Mouse (Mus musculus): ENCODE data around the gene Man1c1.

Gene Man1c1

GRCm38 (mm10) chr4:134600777-134601176, 103.3 kb downstream of the Man1c1 start:
- no peak for DNase-seq

GRCm38 (mm10) chr4:134600060-134600459, 104.0 kb downstream of the Man1c1 start:
- DNase-seq, result no peak

- peak; percentile 82 for DNase-seq
Observed at GRCm38 (mm10) chr4:134596816-134597692, 107.0 kb downstream of the Man1c1 start.

GRCm38 (mm10) chr4:134594731-134595439, 109.2 kb downstream of the Man1c1 start:
- no peak for DNase-seq

- DNase-seq, result no peak
Observed at GRCm38 (mm10) chr4:134592442-134592841, 111.6 kb downstream of the Man1c1 start.

GRCm38 (mm10) chr4:134591506-134592061, 112.5 kb downstream of the Man1c1 start:
- DNase-seq, result peak; percentile 98

GRCm38 (mm10) chr4:134590227-134590926, 113.7 kb downstream of the Man1c1 start:
- DNase-seq, result peak; percentile 69

- no peak for DNase-seq
Observed at GRCm38 (mm10) chr4:134589786-134590185, 114.3 kb downstream of the Man1c1 start.

GRCm38 (mm10) chr4:134588951-134589350, 115.1 kb downstream of the Man1c1 start:
- DNase-seq, result no peak

GRCm38 (mm10) chr4:134588287-134588686, 115.8 kb downstream of the Man1c1 start:
- no peak for DNase-seq

GRCm38 (mm10) chr4:134587636-134588197, 116.4 kb downstream of the Man1c1 start:
- DNase-seq, result no peak

- no peak for DNase-seq
Observed at GRCm38 (mm10) chr4:134586631-134587030, 117.5 kb downstream of the Man1c1 start.

GRCm38 (mm10) chr4:134586126-134586525, 118.0 kb downstream of the Man1c1 start:
- DNase-seq, result no peak

GRCm38 (mm10) chr4:134583513-134583912, 120.6 kb downstream of the Man1c1 start:
- no peak for DNase-seq

- DNase-seq, result no peak
Observed at GRCm38 (mm10) chr4:134581365-134581764, 122.7 kb downstream of the Man1c1 start.

- DNase-seq, result peak; percentile 88
Observed at GRCm38 (mm10) chr4:134580351-134581148, 123.5 kb downstream of the Man1c1 start.

- peak; percentile 71 for DNase-seq
Observed at GRCm38 (mm10) chr4:134579620-134580019, 124.5 kb downstream of the Man1c1 start.

- DNase-seq, result no peak
Observed at GRCm38 (mm10) chr4:134579212-134579611, 124.9 kb downstream of the Man1c1 start.

GRCm38 (mm10) chr4:134578407-134578806, 125.7 kb downstream of the Man1c1 start:
- DNase-seq, result no peak

GRCm38 (mm10) chr4:134577281-134577680, 126.8 kb downstream of the Man1c1 start:
- DNase-seq, result no peak

- DNase-seq, result no peak
Observed at GRCm38 (mm10) chr4:134575486-134575885, 128.6 kb downstream of the Man1c1 start.

All from cerebellum, adult 11-12 months (tissue).